Mouse (Mus musculus) cerebellum, adult 2 months (tissue): ENCODE measurements around the gene Tff2.

Source experiments
- CTCF ChIP-seq: fragments of 200-500 bp; IDR thresholded peaks from 2 replicates; pipeline ENCODE4 v1.5.1; 2011; ENCODE audit warnings: low read depth, mild to moderate bottlenecking, control low read depth, low read length, moderate library complexity, borderline replicate concordance; ENCODE audit not compliant: insufficient read depth
- POLR2A ChIP-seq: fragments of 200-500 bp; IDR thresholded peaks from 2 replicates; pipeline ENCODE4 v1.6.1; 2011; ENCODE audit warnings: low read length, control low read depth, borderline replicate concordance; ENCODE audit not compliant: insufficient read depth

DNA sequence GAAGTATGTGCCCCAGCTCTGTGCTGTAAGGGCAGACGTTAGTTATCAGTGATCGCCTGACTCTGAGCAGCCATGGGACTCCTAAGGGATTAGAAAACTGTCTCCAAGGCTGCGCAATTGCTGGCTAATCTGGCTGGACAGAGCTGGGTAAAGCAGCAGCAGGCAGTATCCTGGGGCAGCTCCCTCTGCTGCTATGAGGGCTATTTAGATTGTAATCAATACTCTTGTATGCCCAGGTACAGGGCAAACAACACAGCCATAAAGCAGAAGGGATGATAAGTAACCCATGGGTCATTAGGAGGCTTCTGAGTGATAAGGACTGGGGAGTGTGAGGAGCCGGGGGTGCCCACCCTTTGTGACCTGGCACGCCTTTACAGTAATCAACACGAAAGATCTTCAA is 9.2 kb downstream of the Tff2 start:
- TF ChIP-seq CTCF, result no peak
- TF ChIP-seq POLR2A, result no peak
